Mouse (Mus musculus) embryo, embryonic 10.5 days (tissue): ENCODE measurements at regions not wholly inside any gene's neighbourhood (a gene's known extent, or its start where the extent isn't known, plus 50 kb on each side); places are given as distances from the start of the nearest gene placed in this dataset.
"Not testable (repeated sequence)": the region's sequence is repeated elsewhere in the genome, so short reads cannot be mapped to it uniquely, and the experiment has no call there.

ENCODE experiments used
- DNase-seq: peaks from one replicate; pipeline ENCODE4 v3.0.0-alpha.2; 2015; ENCODE audit warnings: low spot score

GRCm38 (mm10) chr7:73031407-73031806 lies 343.9 kb upstream of the Rgma start:
- DNase-seq, result no peak

GRCm38 (mm10) chr7:73032316-73032980 lies 342.9 kb upstream of the Rgma start:
- peak; percentile 16 for DNase-seq

- peak; percentile 17 for DNase-seq
Observed at GRCm38 (mm10) chr7:73036801-73037555, 338.3 kb upstream of the Rgma start.

GRCm38 (mm10) chr7:73037638-73038037 lies 337.7 kb upstream of the Rgma start:
- DNase-seq, result no peak

GRCm38 (mm10) chr7:73039921-73040320 lies 335.4 kb upstream of the Rgma start:
- no peak for DNase-seq

GRCm38 (mm10) chr7:73044316-73044715 lies 331.0 kb upstream of the Rgma start:
- no peak for DNase-seq

- DNase-seq, result no peak
Observed at GRCm38 (mm10) chr7:73055891-73056290, 319.4 kb upstream of the Rgma start.

GRCm38 (mm10) chr7:73063556-73063955 lies 311.8 kb upstream of the Rgma start:
- no peak for DNase-seq

GRCm38 (mm10) chr7:73068534-73068933 lies 306.8 kb upstream of the Rgma start:
- DNase-seq, result no peak

GRCm38 (mm10) chr7:73069352-73069751 lies 306.0 kb upstream of the Rgma start:
- DNase-seq, result no peak

GRCm38 (mm10) chr7:73075391-73075790 lies 299.9 kb upstream of the Rgma start:
- DNase-seq, result not testable (repeated sequence)

GRCm38 (mm10) chr7:73087496-73088185 lies 287.7 kb upstream of the Rgma start:
- no peak for DNase-seq

- no peak for DNase-seq
Observed at GRCm38 (mm10) chr7:73088321-73088720, 287.0 kb upstream of the Rgma start.

GRCm38 (mm10) chr7:73091758-73092157 lies 283.6 kb upstream of the Rgma start:
- DNase-seq, result no peak

GRCm38 (mm10) chr7:73094059-73094458 lies 281.2 kb upstream of the Rgma start:
- peak; percentile 47 for DNase-seq

GRCm38 (mm10) chr7:73118871-73119270 lies 256.4 kb upstream of the Rgma start:
- no peak for DNase-seq

GRCm38 (mm10) chr7:73120276-73120675 lies 255.0 kb upstream of the Rgma start:
- no peak for DNase-seq

- DNase-seq, result no peak
Observed at GRCm38 (mm10) chr7:73124976-73125375, 250.3 kb upstream of the Rgma start.

GRCm38 (mm10) chr7:73125864-73126263 lies 249.4 kb upstream of the Rgma start:
- DNase-seq, result peak; percentile 19

GRCm38 (mm10) chr7:73135786-73136185 lies 239.5 kb upstream of the Rgma start:
- DNase-seq, result no peak

GRCm38 (mm10) chr7:73138269-73138668 lies 237.0 kb upstream of the Rgma start:
- DNase-seq, result peak; percentile 66

- DNase-seq, result peak; percentile 76
Observed at GRCm38 (mm10) chr7:73138861-73139493, 236.3 kb upstream of the Rgma start.
